Comparison of ENCODE assay signal across 8 mouse cellular contexts in genomic region chr2:162943148-162943846, GRCm38 (mm10). TPM values are rescaled to one million over a fixed set of nuclear protein-coding genes. Genes with fewer than 3 reads are reported as not detected.
DNase-seq lines count a peak whose midpoint lies in the region; ATAC-seq and TF ChIP-seq lines count a peak whose summit lies in the region.

Gene L3mbtl1 (plus strand): TSS chr2:162943472.

- no peaks in the 10 kb centered on the region for H3K27me3 ChIP-seq in Patski
- H3K27me3 ChIP-seq in embryonic facial prominence, embryonic 10.5 days (replicated peaks; ENCODE audit: low read depth, poor library complexity, severe bottlenecking) = peaks cover 51% of the 10 kb centered on the region
- no peaks in the 10 kb centered on the region for H3K27me3 ChIP-seq in midbrain, embryonic 14.5 days (ENCODE audit: control insufficient read depth, insufficient read depth, low read length)

- TF ChIP-seq CTCF in gastrocnemius, adult 2 months (IDR thresholded peaks at IDR 0.05) = no peak
- TF ChIP-seq CTCF in Patski (IDR thresholded peaks at IDR 0.05) = no peak

- H3K9ac ChIP-seq in midbrain, embryonic 14.5 days (replicated peaks; ENCODE audit: low read length) = peak within 1 kb of the TSS; percentile 65

- peak; percentile 48 for ATAC-seq in Patski
- peak; percentile 76; the same call in 1 of the 2 replicates for ATAC-seq in midbrain, embryonic 14.5 days (ENCODE audit: low FRiP score, low TSS enrichment)

- under 1% methylated on average over 40 of the region's 40 CpGs for WGBS in embryonic facial prominence, embryonic 10.5 days
- WGBS in midbrain, embryonic 14.5 days = under 1% methylated on average over 40 of the region's 40 CpGs

- POLR2A ChIA-PET in Patski (lab: Charles Lee) = interaction anchor here (0.6 to 0.7 kb wide), 2 partner anchors 8 to 403 kb away, joined by 3 to 5 read pairs; no protein-coding TSS in a partner anchor

- peak; percentile 55 for DNase-seq in gastrocnemius, adult 2 months
- no peak for DNase-seq in gastrocnemius, adult 8-10 months (ENCODE audit: low spot score in 2 of 2)
- DNase-seq in Patski (ENCODE audit: low read depth, low spot score) = no peak
- DNase-seq in embryonic facial prominence, embryonic 10.5 days (ENCODE audit: low spot score) = peak; percentile 65
- DNase-seq in heart, postnatal 14 days = peak; percentile 33 to 34
- DNase-seq in left cerebral cortex, adult 8-10 months (ENCODE audit: low spot score in 2 of 2) = peak; percentile 38 to 49
- peak; percentile 79 for DNase-seq in midbrain, embryonic 14.5 days
- no peak for DNase-seq in natural killer cell, adult 2 months (ENCODE audit: low spot score in 2 of 2)

- H3K27ac ChIP-seq in gastrocnemius, adult 2 months = no peak within 1 kb of the TSS
- H3K27ac ChIP-seq in embryonic facial prominence, embryonic 10.5 days (replicated peaks) = no peak within 1 kb of the TSS; the same call in 1 of the 2 replicates
- H3K27ac ChIP-seq in midbrain, embryonic 14.5 days (replicated peaks; ENCODE audit: low read depth, low read length) = peak within 1 kb of the TSS; percentile 17; the same call in 1 of the 2 replicates

- CTCF ChIA-PET in Patski (lab: Charles Lee) = no interaction called here

- in situ Hi-C loops in Patski (cut with MboI; ENCODE audit: low pct_unique_long_range_greater_than_20kb) = no loop called here

- peak within 1 kb of the TSS; percentile 73 for H3K4me3 ChIP-seq in gastrocnemius, adult 2 months
- peak within 1 kb of the TSS; percentile 68 for H3K4me3 ChIP-seq in embryonic facial prominence, embryonic 10.5 days
- peak within 1 kb of the TSS; percentile 54 for H3K4me3 ChIP-seq in midbrain, embryonic 14.5 days (replicated peaks; ENCODE audit: low read depth, low read length)

- H3K36me3 ChIP-seq in embryonic facial prominence, embryonic 10.5 days (replicated peaks) = peaks cover 28% of the 10 kb centered on the region
- peaks cover 31% of the 10 kb centered on the region for H3K36me3 ChIP-seq in midbrain, embryonic 14.5 days (ENCODE audit: control insufficient read depth, insufficient read depth, low read length)

- intact Hi-C loops in gastrocnemius, adult 2 months (cut with DNase I) = no loop called here
- intact Hi-C loops in heart, postnatal 14 days (cut with DNase I) = no loop called here

- no peaks in the 10 kb centered on the region for H3K9me3 ChIP-seq in embryonic facial prominence, embryonic 10.5 days
- no peaks in the 10 kb centered on the region for H3K9me3 ChIP-seq in midbrain, embryonic 14.5 days (ENCODE audit: control insufficient read depth, low read length)

- peaks cover 23% of the 10 kb centered on the region for H3K4me1 ChIP-seq in embryonic facial prominence, embryonic 10.5 days
- no peaks in the 10 kb centered on the region; the same call in 1 of the 2 replicates for H3K4me1 ChIP-seq in midbrain, embryonic 14.5 days (ENCODE audit: control insufficient read depth, insufficient read depth, low read length)

- H3K4me2 ChIP-seq in midbrain, embryonic 14.5 days (ENCODE audit: low read length) = peak within 1 kb of the TSS; percentile 94

RNA-seq across cellular contexts. Expression of gene L3mbtl1, which starts in this region (rescaled TPM):
- not detected for total RNA-seq in gastrocnemius, adult 2 months (2021)
- total RNA-seq in gastrocnemius, adult 8-10 months (2022) = not detected
- 0.09 TPM for polyA plus RNA-seq in Patski (2021)
- polyA plus RNA-seq in embryonic facial prominence, embryonic 10.5 days (2016; fragmentation: Nextera tagmentation; extraction: Ambion mirVana) = 0.06 and 0.19 TPM in 2 replicates
- under 1 TPM in 1 of 2 experiments, not detected in 1; 0.05 TPM for total RNA-seq in heart, postnatal 14 days (2021)
- 10 to 100 TPM; 15.2 to 18.6 (median 17.7) TPM for total RNA-seq in left cerebral cortex, adult 8-10 months (2022)
- 1.6 and 3.0 TPM in 2 replicates for polyA plus RNA-seq in midbrain, embryonic 14.5 days (2014; fragmentation: Nextera tagmentation; extraction: Ambion mirVana)

Comparison
In these comparisons a context has a peak if more than half of its experiments do, and no peak if none do; other contexts are left out.
1. RNA of gene L3mbtl1 (total RNA-seq): 15.2 to 18.6 TPM in left cerebral cortex, adult 8-10 months; not detected in gastrocnemius, adult 2 months, 0.05 TPM in heart, postnatal 14 days and not detected in gastrocnemius, adult 8-10 months; every median in the first group is over 10 times any median in the second.
2. Peak in DNase-seq and H3K4me3 ChIP-seq in gastrocnemius, adult 2 months; RNA of the gene not detected or under 1 TPM.
3. Peak in ATAC-seq in Patski; RNA of the gene not detected or under 1 TPM.
4. Peak in DNase-seq and H3K4me3 ChIP-seq in embryonic facial prominence, embryonic 10.5 days; RNA of the gene not detected or under 1 TPM.
5. Peak in DNase-seq in heart, postnatal 14 days; RNA of the gene not detected or under 1 TPM.
6. DNase-seq: peak in left cerebral cortex, adult 8-10 months (2 of 2) and midbrain, embryonic 14.5 days (single experiment); none in gastrocnemius, adult 8-10 months (0 of 2), Patski (single experiment) and natural killer cell, adult 2 months (0 of 2).
7. Peak in every context shown above with its lines, with median percentiles within 50 percentile points of each other: H3K4me3 ChIP-seq.